Mouse (Mus musculus): ENCODE data around the gene Ccdc77. TPM values are rescaled to one million over a fixed set of nuclear protein-coding genes. Genes with fewer than 3 reads are reported as not detected.

Ccdc77 gene
- total RNA-seq (2021), result 1 to 10 TPM; 4.0 to 5.3 TPM
- long read RNA-seq, experiment 1, partial matches to known transcripts, result 0 of 3 reads
- long read RNA-seq, experiment 1, other reads (novel, unspliced or antisense), result 3 of 3 reads
- long read RNA-seq, experiment 2, partial matches to known transcripts, result 0 of 1 reads
- long read RNA-seq, experiment 2, other reads (novel, unspliced or antisense), result 1 of 1 reads

DNA sequence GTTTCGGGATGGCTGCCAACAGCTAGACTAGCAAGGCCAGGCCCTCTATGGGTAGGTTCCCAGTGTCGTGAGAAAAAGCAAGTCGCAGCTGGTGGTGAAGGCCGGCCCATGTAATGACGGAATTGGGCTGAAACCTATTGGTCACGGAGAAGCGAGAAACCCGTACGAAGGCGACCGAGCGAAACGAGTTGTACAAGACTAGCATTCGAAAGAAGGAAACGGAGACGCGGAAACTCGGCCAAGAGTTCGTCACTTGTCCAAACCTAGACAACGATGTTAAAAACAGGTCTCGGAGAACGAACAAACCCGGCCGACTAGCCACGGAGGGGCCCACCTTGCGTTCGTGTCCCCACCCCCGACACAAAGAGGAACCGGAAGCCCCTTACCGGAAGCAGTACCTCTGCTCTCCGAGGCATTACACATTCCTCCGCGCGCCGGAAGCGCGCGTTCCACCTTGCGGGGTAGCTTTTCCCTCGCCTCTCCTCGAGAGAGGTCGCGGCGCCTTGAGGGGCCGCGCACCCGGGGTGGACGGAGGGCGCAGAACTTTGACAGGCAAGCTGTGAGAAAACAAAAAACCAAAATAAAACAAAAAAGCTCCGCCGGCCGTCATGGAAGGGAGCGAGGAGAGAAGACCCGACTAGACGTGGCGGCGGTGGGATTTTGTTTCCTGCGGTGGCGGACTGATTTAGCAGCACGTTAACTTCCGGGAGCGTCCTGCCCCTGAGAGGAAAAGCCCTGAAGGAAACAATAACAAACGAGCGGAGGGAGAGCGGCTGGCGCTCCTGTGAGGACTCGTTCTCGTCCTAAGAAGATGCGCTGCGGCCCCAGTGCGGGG lies at the start of gene Ccdc77, which contains the start of gene Kdm5a:
Ccdc77 (minus strand) TSS at position 687 of the 835 bp plus-strand sequence.
Kdm5a (plus strand) TSS at position 437 of the 835 bp plus-strand sequence.
- DNase-seq (ENCODE audit: extremely low spot score in 1 of 2, low spot score in 2 of 2), result peak; percentile 92
- intact Hi-C loops (cut with DNase I), result no loop called here
- Histone ChIP-seq H3K4me3 (peak within 1 kb of the TSS; percentile 95), H3K27ac (peak within 1 kb of the TSS; percentile 95)
- TF ChIP-seq CTCF (IDR thresholded peaks at IDR 0.05), result no peak; the same call in 1 of the 2 replicates

DNA sequence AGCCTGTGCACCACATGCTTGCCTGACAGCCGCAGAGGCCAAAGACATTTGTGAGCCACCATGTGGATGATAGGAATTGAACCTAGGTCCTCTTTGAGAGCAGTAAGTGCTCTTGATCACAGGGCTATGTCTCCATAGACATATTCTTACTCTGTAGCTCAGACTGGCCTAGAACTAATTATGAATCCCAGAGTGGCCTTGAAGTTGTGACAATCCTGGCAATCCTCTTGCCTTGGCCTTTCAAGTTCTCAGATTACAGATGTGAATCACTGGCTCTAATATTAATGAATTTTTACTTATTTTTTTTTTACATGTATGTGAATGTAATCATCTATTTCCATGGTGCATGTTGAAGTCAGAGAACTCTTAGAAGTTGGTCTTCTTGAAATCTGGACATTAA lies 39.8 kb upstream of the Ccdc77 start:
- DNase-seq (ENCODE audit: extremely low spot score in 1 of 2, low spot score in 2 of 2), result no peak
- H3K27ac ChIP-seq, result no peak overlapping the region
- no peak for TF ChIP-seq CTCF (IDR thresholded peaks at IDR 0.05)
- intact Hi-C loops (cut with DNase I), result no loop called here
- H3K4me3 ChIP-seq, result no peak overlapping the region

DNA sequence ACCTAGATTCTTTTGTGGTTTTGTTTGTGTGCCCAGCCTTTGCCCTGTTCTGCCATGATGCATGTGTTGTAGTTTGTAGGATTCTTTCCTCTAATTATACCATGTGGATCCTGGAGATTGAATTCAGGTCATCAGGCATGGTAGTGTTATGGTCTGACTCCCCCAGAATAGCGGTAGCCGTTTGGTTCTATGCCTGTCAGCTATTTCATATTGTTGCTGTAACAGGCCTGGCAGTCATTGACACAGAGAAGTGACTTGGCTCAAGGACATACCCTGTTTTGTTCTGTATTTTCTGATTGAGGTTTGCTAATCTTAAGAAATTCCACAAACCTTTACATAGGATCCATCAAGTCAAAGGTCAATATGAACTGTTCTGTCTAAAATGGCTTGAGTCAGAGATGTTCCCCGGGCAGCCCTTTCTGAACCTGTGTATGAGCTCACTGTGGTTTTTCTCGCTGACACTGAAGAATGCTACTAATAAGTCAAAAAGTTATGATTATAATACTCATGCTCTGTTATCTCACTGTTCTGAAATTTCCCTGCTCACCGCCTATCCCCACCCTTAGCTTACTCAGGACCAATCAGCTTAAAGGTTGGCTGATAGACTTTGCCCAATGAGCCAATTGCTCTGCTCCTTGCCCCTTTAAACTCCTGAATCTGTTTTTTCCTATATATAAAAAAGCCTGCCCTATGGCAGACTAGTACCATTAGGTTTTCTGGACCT lies 31.6 kb upstream of the Ccdc77 start:
- intact Hi-C loops (cut with DNase I), result no loop called here
- no peak overlapping the region for H3K4me3 ChIP-seq
- H3K27ac ChIP-seq, result no peak overlapping the region
- no peak for TF ChIP-seq CTCF (IDR thresholded peaks at IDR 0.05)
- no peak for DNase-seq (ENCODE audit: extremely low spot score in 1 of 2, low spot score in 2 of 2)

DNA sequence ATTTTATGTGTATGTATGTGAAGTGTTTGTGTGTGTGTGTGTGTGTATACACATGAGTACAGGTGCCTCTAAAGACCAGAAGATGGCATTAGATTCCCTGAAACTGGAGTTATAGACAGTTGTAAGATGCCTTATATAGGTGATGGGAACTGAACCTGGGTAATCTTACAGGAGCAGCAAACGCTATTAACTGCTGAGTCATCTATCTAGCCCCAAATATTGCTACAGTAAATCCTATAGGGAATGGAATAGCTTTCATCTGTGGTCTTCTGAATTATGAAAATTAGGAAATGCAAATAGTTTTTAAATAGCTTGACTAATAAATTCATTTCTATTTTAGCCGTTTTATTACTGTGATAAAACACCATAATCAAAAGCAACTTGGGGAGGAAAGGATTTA lies 28.6 kb upstream of the Ccdc77 start:
- intact Hi-C loops (cut with DNase I), result loop anchor here (2.0 kb wide), 1 partner anchor 16 kb away; no protein-coding TSS in a partner anchor

DNA sequence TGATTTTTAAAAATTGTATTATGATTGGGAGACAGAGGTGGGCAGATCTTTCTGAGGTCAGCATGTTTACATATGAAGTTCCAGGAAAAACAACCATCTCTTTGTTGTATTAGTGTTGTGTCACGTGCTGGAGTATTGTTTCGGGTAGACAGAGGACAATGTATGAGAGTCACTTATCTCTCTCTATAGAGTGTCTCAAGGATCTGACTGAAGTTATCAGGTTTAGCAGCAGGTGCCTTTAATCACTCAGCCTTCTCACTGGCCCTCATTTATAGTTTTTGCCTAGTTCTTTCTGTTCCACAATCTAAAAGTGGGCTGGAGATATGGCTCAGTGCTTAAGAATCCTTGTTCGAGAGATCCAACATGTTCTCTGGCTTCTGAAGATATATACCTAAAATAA lies 25.9 kb upstream of the Ccdc77 start:
- no peak overlapping the region for H3K27ac ChIP-seq
- no peak for TF ChIP-seq CTCF (IDR thresholded peaks at IDR 0.05)
- intact Hi-C loops (cut with DNase I), result no loop called here
- H3K4me3 ChIP-seq, result no peak overlapping the region
- no peak for DNase-seq (ENCODE audit: extremely low spot score in 1 of 2, low spot score in 2 of 2)

More for the DNA sequence above, 28.6 kb upstream of the Ccdc77 start:
- no peak overlapping the region for H3K4me3 ChIP-seq
- no peak for TF ChIP-seq CTCF (IDR thresholded peaks at IDR 0.05)
- no peak for DNase-seq (ENCODE audit: extremely low spot score in 1 of 2, low spot score in 2 of 2)
- H3K27ac ChIP-seq, result no peak overlapping the region

DNA sequence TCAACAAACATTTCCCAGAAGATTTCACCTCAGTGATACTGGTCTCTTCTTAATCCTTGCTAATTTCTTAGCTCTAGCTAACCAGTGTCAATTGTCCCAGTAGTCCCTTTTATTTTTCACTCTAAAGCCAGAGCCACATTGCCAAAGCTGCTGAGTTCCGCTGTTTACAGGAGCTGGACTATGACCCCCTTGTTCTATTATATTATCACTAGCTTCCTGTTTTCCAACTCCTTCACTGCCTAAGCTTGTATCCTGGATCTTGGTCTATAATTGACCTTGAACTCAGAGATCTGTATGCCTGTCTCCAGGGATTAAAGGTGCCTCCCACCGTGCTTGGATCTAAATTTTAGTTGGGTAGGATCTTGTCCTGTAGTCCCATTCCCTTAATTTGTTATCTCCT lies 12.6 kb upstream of the Ccdc77 start:
- TF ChIP-seq CTCF (IDR thresholded peaks at IDR 0.05), result no peak
- DNase-seq (ENCODE audit: extremely low spot score in 1 of 2, low spot score in 2 of 2), result no peak
- Histone ChIP-seq H3K4me3 (no peak overlapping the region), H3K27ac (no peak overlapping the region)
- intact Hi-C loops (cut with DNase I), result loop anchor here (2.0 kb wide), 1 partner anchor 16 kb away; no protein-coding TSS in a partner anchor

DNA sequence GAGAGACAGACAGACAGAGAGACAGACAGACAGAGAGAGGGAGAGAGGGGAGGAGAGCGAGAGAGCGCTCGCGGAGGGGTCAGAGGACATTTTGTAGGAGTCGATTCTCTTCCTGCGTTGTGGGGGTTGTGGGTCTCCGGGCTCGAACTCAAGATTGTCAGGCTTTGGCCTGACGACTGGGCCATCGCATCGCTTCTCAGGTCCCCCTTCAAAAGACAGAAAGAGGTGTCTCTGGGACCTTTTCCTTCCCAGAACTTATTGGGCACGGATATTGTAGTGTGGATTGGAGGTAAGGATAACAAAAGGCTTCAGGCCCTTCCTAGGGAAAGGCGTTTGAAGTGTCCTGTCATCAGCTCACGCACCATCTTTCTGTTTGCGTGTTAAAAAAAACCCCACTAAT lies 877 bp upstream of the Ccdc77 start:
- intact Hi-C loops (cut with DNase I), result no loop called here
- peak overlapping the region; percentile 95 for H3K4me3 ChIP-seq
- H3K27ac ChIP-seq, result no peak overlapping the region
- TF ChIP-seq CTCF (IDR thresholded peaks at IDR 0.05), result no peak
- DNase-seq (ENCODE audit: extremely low spot score in 1 of 2, low spot score in 2 of 2), result no peak

DNA sequence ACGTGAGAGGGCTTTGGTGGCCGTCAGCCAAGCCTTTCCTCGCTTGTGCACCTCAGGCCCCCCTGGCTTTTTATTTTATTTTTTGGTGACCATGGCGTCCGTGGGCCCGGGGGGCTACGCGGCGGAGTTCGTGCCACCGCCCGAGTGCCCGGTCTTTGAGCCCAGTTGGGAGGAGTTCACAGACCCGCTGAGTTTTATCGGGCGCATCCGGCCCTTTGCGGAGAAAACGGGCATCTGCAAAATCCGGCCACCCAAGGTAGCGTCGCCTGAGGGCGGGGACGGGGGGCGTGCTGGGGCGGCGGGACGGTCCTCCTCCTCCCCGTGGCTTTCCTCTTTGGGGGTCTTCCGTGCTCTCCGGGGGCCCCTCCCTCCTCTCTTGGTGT lies 340 bp upstream of the Ccdc77 start:
- Histone ChIP-seq H3K27ac (peak overlapping the region; percentile 95), H3K4me3 (peak overlapping the region; percentile 95)
- no peak for TF ChIP-seq CTCF (IDR thresholded peaks at IDR 0.05)
- intact Hi-C loops (cut with DNase I), result no loop called here
- DNase-seq (ENCODE audit: extremely low spot score in 1 of 2, low spot score in 2 of 2), result no peak

DNA sequence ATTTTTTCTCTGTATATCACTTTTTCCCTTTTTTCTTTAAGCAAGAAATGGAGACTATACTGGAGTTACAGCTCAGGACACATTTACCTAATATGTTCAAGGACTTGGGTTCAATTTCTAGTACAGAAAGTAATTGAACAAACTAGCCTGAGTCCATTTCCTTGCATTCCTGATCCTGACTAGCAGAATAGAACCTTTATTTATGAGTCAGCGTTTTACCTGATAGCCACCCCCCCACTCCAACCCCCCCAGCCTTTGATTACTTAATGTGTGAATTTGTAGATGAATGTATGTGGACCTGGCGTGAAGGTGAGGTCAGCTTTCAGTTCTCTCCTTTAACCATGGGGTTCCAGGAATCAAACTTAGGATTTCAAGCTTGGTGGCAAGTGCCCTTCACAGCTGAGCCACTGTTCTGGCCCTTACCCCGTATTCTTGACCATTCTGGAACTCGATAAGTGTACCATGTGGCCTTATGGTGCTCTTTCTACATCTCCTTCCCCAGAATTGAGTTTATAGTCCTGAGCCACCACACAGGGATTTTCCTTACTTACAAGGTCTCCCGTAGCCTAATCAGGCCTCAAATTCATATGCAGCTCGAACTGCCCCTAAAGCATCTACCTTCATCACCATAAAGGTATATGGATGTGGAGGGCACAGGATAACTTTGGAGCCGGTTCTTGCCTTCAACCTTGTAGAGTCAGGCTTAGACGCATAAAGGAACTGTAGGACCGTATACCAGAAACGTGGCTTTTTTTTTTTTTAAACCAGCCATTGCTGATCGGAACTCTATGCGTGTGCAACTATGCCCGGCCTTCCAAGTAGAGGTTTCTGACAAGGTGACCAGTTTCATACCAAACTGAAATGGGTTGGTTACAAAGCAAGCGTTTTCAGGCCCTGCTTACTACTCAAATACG lies 1.1 kb downstream of the Ccdc77 start:
- no peak for TF ChIP-seq CTCF (IDR thresholded peaks at IDR 0.05)
- Histone ChIP-seq H3K27ac (peak overlapping the region; percentile 95), H3K4me3 (peak overlapping the region; percentile 95)
- DNase-seq (ENCODE audit: extremely low spot score in 1 of 2, low spot score in 2 of 2), result no peak
- intact Hi-C loops (cut with DNase I), result no loop called here

DNA sequence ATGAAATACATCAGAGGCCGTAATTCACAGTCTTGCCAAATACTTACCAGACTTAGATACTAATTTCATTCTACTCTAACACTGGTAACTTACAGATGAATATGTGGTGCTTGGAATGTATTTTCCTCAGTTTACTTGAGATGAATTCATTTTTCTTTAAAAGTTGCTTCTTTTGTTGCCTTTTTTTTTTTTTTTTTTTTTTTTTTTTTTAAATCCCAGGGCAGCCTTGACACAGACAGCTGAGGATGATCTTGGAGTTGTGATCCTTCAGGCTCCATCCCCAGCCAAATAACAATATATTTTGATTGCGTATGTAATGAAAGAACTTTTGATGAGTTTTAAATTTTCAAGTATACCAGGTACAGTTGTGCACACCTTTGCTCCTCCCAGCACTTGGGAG lies 2.0 kb downstream of the Ccdc77 start:
- no peak for TF ChIP-seq CTCF (IDR thresholded peaks at IDR 0.05)
- Histone ChIP-seq H3K27ac (no peak overlapping the region), H3K4me3 (no peak overlapping the region)
- intact Hi-C loops (cut with DNase I), result no loop called here
- no peak for DNase-seq (ENCODE audit: extremely low spot score in 1 of 2, low spot score in 2 of 2)
